Mouse (Mus musculus): ENCODE measurements around the gene Ano7. TPM values are rescaled to one million over a fixed set of nuclear protein-coding genes. Genes with fewer than 3 reads are reported as not detected.
A peak's percentile ranks its signal among the peaks of the same experiment; 100 is the strongest.

Gene Ano7
- polyA plus RNA-seq, 1 experiment from 2014 or later = 0.39 TPM

- Histone ChIP-seq H3K36me3 (ENCODE audit: control insufficient read depth, insufficient read depth) (peaks cover 14% of the 10 kb centered on the region), H3K27ac (ENCODE audit: low read length) (no peak overlapping the region), H3K4me2 (ENCODE audit: low read length) (no peak overlapping the region), H3K4me1 (replicated peaks; ENCODE audit: control insufficient read depth, insufficient read depth, low read length) (no peaks in the 10 kb centered on the region), H3K9me3 (ENCODE audit: control insufficient read depth, low read length) (no peaks in the 10 kb centered on the region), H3K9ac (replicated peaks; ENCODE audit: low read depth, low read length) (no peak overlapping the region), H3K4me3 (replicated peaks; ENCODE audit: low read length) (no peak overlapping the region), H3K27me3 (replicated peaks; ENCODE audit: control insufficient read depth, insufficient read depth, low read length) (no peaks in the 10 kb centered on the region)
- ATAC-seq = no peak
- 90% methylated on average over 4 of the region's 4 CpGs for WGBS
Measured at GRCm38 (mm10) chr1:93362661-93363060, 11.1 kb upstream of the Ano7 start.

- no peak overlapping the region for H3K4me3 ChIP-seq (replicated peaks; ENCODE audit: low read length)
- no peak for ATAC-seq
- no peaks in the 10 kb centered on the region for H3K9me3 ChIP-seq (ENCODE audit: control insufficient read depth, low read length)
- no peak overlapping the region for H3K9ac ChIP-seq (replicated peaks; ENCODE audit: low read depth, low read length)
- no peak overlapping the region for H3K27ac ChIP-seq (ENCODE audit: low read length)
- no peaks in the 10 kb centered on the region for H3K27me3 ChIP-seq (replicated peaks; ENCODE audit: control insufficient read depth, insufficient read depth, low read length)
- no peaks in the 10 kb centered on the region for H3K4me1 ChIP-seq (replicated peaks; ENCODE audit: control insufficient read depth, insufficient read depth, low read length)
- peaks cover 18% of the 10 kb centered on the region for H3K36me3 ChIP-seq (ENCODE audit: control insufficient read depth, insufficient read depth)
- no peak overlapping the region for H3K4me2 ChIP-seq (ENCODE audit: low read length)
- 94% methylated on average over 6 of the region's 6 CpGs for WGBS
Measured at GRCm38 (mm10) chr1:93365641-93366040, 8.1 kb upstream of the Ano7 start.

GRCm38 (mm10) chr1:93377307-93377706 lies 3.6 kb downstream of the Ano7 start:
- H3K9me3 ChIP-seq (ENCODE audit: control insufficient read depth, low read length) = no peaks in the 10 kb centered on the region
- ATAC-seq = no peak
- no peaks in the 10 kb centered on the region for H3K4me1 ChIP-seq (replicated peaks; ENCODE audit: control insufficient read depth, insufficient read depth, low read length)
- H3K4me2 ChIP-seq (ENCODE audit: low read length) = no peak overlapping the region
- 78% methylated on average over 5 of the region's 5 CpGs for WGBS
- no peaks in the 10 kb centered on the region for H3K36me3 ChIP-seq (ENCODE audit: control insufficient read depth, insufficient read depth)
- no peaks in the 10 kb centered on the region for H3K27me3 ChIP-seq (replicated peaks; ENCODE audit: control insufficient read depth, insufficient read depth, low read length)
- no peak overlapping the region for H3K27ac ChIP-seq (ENCODE audit: low read length)
- no peak overlapping the region for H3K4me3 ChIP-seq (replicated peaks; ENCODE audit: low read length)
- no peak overlapping the region for H3K9ac ChIP-seq (replicated peaks; ENCODE audit: low read depth, low read length)

- Histone ChIP-seq H3K4me2 (ENCODE audit: low read length) (no peak overlapping the region), H3K27ac (ENCODE audit: low read length) (no peak overlapping the region), H3K9me3 (ENCODE audit: control insufficient read depth, low read length) (no peaks in the 10 kb centered on the region), H3K4me3 (replicated peaks; ENCODE audit: low read length) (no peak overlapping the region), H3K4me1 (replicated peaks; ENCODE audit: control insufficient read depth, insufficient read depth, low read length) (no peaks in the 10 kb centered on the region), H3K27me3 (replicated peaks; ENCODE audit: control insufficient read depth, insufficient read depth, low read length) (no peaks in the 10 kb centered on the region), H3K9ac (replicated peaks; ENCODE audit: low read depth, low read length) (no peak overlapping the region), H3K36me3 (ENCODE audit: control insufficient read depth, insufficient read depth) (no peaks in the 10 kb centered on the region)
- ATAC-seq = no peak
- WGBS = 74% methylated on average over 5 of the region's 5 CpGs
Measured at GRCm38 (mm10) chr1:93379117-93379516, 5.4 kb downstream of the Ano7 start.

- Histone ChIP-seq H3K4me1 (replicated peaks; ENCODE audit: control insufficient read depth, insufficient read depth, low read length) (no peaks in the 10 kb centered on the region), H3K27me3 (replicated peaks; ENCODE audit: control insufficient read depth, insufficient read depth, low read length) (no peaks in the 10 kb centered on the region), H3K9ac (replicated peaks; ENCODE audit: low read depth, low read length) (no peak overlapping the region), H3K9me3 (ENCODE audit: control insufficient read depth, low read length) (no peaks in the 10 kb centered on the region), H3K27ac (ENCODE audit: low read length) (no peak overlapping the region), H3K4me2 (ENCODE audit: low read length) (no peak overlapping the region), H3K4me3 (replicated peaks; ENCODE audit: low read length) (no peak overlapping the region), H3K36me3 (ENCODE audit: control insufficient read depth, insufficient read depth) (no peaks in the 10 kb centered on the region)
- 71% methylated on average over 2 of the region's 2 CpGs for WGBS
- ATAC-seq = no peak
Measured at GRCm38 (mm10) chr1:93387198-93387597, 13.5 kb downstream of the Ano7 start.

- no peak for ATAC-seq
- WGBS = 72% methylated on average over 2 of the region's 2 CpGs
- H3K4me1 ChIP-seq (replicated peaks; ENCODE audit: control insufficient read depth, insufficient read depth, low read length) = no peaks in the 10 kb centered on the region
- no peaks in the 10 kb centered on the region for H3K9me3 ChIP-seq (ENCODE audit: control insufficient read depth, low read length)
- no peak overlapping the region for H3K27ac ChIP-seq (ENCODE audit: low read length)
- no peaks in the 10 kb centered on the region for H3K36me3 ChIP-seq (ENCODE audit: control insufficient read depth, insufficient read depth)
- no peak overlapping the region for H3K4me2 ChIP-seq (ENCODE audit: low read length)
- H3K4me3 ChIP-seq (replicated peaks; ENCODE audit: low read length) = no peak overlapping the region
- H3K9ac ChIP-seq (replicated peaks; ENCODE audit: low read depth, low read length) = no peak overlapping the region
- H3K27me3 ChIP-seq (replicated peaks; ENCODE audit: control insufficient read depth, insufficient read depth, low read length) = no peaks in the 10 kb centered on the region
Measured at GRCm38 (mm10) chr1:93388906-93389305, 15.2 kb downstream of the Ano7 start.

GRCm38 (mm10) chr1:93401191-93402052 lies 27.7 kb downstream of the Ano7 start:
- Histone ChIP-seq H3K4me3 (replicated peaks; ENCODE audit: low read length) (no peak overlapping the region), H3K9me3 (ENCODE audit: control insufficient read depth, low read length) (no peaks in the 10 kb centered on the region), H3K4me1 (replicated peaks; ENCODE audit: control insufficient read depth, insufficient read depth, low read length) (no peaks in the 10 kb centered on the region), H3K27me3 (replicated peaks; ENCODE audit: control insufficient read depth, insufficient read depth, low read length) (no peaks in the 10 kb centered on the region), H3K36me3 (ENCODE audit: control insufficient read depth, insufficient read depth) (no peaks in the 10 kb centered on the region), H3K9ac (replicated peaks; ENCODE audit: low read depth, low read length) (no peak overlapping the region), H3K4me2 (ENCODE audit: low read length) (0 out of 2 replicates have a peak overlapping the region, but pooled peaks have one; percentile 4), H3K27ac (ENCODE audit: low read length) (no peak overlapping the region)
- WGBS = 29% methylated on average over 37 of the region's 38 CpGs
- ATAC-seq = no peak

GRCm38 (mm10) chr1:93403403-93403802 lies 29.7 kb downstream of the Ano7 start:
- Histone ChIP-seq H3K4me3 (replicated peaks; ENCODE audit: low read length) (no peak overlapping the region), H3K9me3 (ENCODE audit: control insufficient read depth, low read length) (no peaks in the 10 kb centered on the region), H3K27me3 (replicated peaks; ENCODE audit: control insufficient read depth, insufficient read depth, low read length) (no peaks in the 10 kb centered on the region), H3K27ac (ENCODE audit: low read length) (no peak overlapping the region), H3K4me2 (ENCODE audit: low read length) (no peak overlapping the region), H3K36me3 (ENCODE audit: control insufficient read depth, insufficient read depth) (peaks cover 7% of the 10 kb centered on the region; the same call in 1 of the 2 replicates), H3K9ac (replicated peaks; ENCODE audit: low read depth, low read length) (no peak overlapping the region), H3K4me1 (replicated peaks; ENCODE audit: control insufficient read depth, insufficient read depth, low read length) (no peaks in the 10 kb centered on the region)
- WGBS = 90% methylated on average over 4 of the region's 4 CpGs
- ATAC-seq = no peak

GRCm38 (mm10) chr1:93432087-93432486 lies 58.4 kb downstream of the Ano7 start:
- H3K4me2 ChIP-seq (ENCODE audit: low read length) = no peak overlapping the region
- no peak overlapping the region for H3K9ac ChIP-seq (replicated peaks; ENCODE audit: low read depth, low read length)
- H3K4me3 ChIP-seq (replicated peaks; ENCODE audit: low read length) = no peak overlapping the region
- 87% methylated on average over 6 of the region's 6 CpGs for WGBS
- peaks cover 22% of the 10 kb centered on the region for H3K36me3 ChIP-seq (ENCODE audit: control insufficient read depth, insufficient read depth)
- no peak overlapping the region for H3K27ac ChIP-seq (ENCODE audit: low read length)
- ATAC-seq = no peak
- no peaks in the 10 kb centered on the region for H3K9me3 ChIP-seq (ENCODE audit: control insufficient read depth, low read length)
- H3K27me3 ChIP-seq (replicated peaks; ENCODE audit: control insufficient read depth, insufficient read depth, low read length) = no peaks in the 10 kb centered on the region
- no peaks in the 10 kb centered on the region for H3K4me1 ChIP-seq (replicated peaks; ENCODE audit: control insufficient read depth, insufficient read depth, low read length)
